Mouse (Mus musculus): ENCODE results near the gene Nfib. TPM values are rescaled to one million over a fixed set of nuclear protein-coding genes. Genes with fewer than 3 reads are reported as not detected.

Gene Nfib
- total RNA-seq, 2 experiments from 2014 or later: 83.2 to 103 TPM

DNA sequence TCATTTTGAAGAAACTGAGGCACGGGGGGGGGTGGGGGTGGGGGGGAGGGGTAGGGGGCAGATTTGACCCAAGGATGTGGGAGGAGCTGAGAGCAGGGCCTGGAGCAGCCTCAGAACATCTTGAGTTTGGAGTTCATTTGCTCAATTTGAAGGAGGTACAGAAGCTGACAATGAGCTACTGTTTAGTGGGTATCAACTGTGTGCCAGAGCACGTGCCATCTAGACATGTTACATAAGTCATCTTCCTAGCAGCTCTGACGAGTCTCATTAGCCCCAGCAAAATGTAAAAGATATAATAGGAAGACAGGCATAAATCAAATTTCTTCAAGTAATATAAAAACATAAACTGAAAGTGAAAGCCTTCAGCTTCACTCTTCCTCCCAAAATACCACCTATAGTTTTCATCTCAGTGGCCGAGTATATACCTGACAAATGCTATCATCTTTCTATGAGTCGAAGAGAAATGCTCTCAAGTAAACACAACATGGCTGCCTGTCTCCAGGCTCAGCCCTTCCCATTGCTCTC is 165.0 kb downstream of the Nfib start:
- DNase-seq: no peak

DNA sequence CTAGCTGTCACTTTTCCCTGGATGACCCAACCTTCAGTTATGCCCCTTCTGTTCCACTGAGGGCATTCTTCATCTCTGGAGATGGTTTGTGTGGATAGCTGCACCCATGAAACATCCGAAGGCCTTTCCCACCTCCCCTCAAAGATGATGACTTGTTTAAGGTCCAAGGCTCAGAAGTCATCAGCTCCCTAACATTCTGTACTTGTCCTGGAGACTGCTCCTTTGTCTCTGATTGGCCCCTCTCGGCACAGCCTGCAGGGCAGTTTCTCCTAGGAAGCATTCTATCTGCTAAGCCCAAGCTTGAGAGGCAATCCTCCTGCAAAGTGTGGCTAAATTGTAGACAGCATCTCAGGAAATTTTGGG is 165.5 kb downstream of the Nfib start:
- DNase-seq: no peak

DNA sequence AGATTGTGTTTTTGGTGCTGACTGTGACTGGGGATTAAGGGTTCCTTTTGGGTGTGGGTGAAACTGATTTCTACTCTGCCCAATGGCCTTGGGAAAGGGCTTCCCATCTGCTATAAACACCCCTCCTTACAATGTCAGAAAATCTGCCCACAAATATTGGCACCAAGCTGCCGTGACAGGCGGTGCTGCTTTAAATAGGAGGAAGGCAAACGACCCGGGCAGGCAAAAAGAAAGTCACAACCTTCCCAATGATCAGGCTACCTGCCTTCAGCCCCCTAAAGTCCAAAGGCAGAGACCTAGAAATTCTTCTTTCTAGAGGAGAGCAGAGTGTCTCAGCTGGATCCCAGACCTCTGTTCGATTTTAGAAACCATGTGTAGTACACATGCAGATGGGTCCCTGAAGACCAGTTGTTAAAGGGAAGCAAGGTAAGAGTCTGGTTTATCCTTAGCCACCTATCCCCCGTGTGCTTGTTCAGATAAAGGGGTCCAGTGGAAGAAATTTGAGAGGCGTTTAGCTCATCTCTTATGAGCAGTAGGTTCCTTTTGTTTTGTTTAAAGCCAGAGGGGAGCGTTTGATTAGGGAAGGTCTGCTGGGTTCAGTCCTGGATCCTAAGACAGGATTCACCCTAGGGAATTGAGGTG is 166.0 kb downstream of the Nfib start:
- no peak for DNase-seq

DNA sequence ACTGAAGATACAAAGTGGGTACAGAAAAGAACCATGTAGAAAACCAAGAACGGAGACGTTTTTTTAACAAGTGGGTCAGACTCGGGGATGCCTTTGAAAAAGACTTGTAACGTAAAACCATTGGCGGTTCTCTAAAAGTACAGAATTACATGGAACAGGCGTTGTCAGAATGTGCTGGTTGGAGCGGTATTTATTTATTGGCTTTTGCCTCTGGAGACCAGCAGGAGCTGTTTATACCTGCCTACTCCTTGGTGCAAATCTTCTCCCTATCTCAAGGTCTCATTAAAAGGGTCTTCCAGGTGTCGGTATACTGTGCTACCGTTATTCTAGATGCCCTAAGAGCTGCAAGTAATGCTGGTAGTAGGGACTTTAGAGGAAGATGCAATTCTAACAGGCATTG is 166.7 kb downstream of the Nfib start:
- no peak for DNase-seq

DNA sequence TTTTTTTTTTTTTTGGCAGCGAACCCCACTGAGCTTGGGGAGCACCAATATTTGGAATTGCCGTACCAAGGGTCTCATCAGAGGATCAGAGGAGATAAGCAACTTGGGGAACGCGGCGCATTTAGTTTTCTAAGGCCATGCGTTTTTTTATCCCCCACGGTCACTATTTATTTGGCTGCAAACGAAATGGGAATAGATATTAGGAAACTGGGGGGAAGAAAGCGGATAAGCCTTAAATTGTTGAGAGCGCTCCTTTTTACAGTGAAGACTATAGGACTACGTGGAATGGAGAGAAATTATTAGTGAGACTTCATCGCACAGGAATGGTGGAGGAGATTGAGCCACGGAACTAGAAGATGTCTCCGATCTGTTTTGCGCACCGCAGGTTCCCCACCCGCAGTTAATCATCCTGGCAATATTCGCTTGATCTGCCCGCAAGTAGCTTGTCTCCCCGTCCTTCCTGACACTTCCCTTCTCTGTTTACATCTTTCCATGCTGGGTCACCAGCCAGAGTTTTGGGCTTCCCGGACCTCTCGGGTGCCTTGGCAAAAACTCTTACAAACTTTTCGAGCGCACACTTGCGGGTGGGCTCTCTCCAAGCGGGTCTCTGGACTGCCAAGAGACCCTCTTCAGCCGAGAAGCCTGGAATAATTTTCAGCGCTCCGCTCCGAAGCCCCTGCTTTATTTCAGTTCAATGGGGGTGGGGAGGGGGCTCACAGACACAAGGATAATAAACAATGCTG is 167.3 kb downstream of the Nfib start:
- DNase-seq: no peak

DNA sequence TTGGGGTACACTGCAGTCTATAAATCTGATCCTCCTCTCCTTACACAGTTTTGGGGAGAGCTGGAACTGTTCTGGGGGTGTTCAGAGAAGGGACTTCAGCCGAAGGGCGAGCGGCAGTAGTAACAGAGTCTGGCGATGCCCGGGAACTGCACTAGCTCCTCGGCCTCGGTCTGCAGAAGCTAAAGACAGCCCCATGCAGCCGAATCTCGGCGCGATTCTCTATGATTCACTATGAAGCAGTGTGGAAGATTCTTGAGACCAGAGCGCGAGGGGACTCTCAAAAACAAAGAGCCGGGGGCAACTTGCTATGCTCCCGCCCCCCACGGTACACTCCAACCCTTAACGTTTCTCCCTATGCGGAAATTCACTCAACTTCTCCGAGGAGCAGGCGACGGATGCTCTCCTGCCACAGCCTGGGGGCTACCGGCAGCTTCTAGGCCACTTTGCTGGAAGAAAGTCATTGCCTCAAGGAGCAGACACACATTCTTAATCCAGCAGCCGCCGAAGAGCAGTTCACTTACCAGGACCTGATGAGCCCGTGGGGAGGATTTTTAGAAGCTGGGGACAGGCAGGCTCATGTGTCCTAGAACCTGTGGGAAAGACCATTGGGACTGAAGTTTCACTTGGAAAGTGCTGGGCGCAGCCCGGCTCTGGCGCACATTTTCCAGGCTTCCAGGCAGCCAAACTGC is 168.1 kb downstream of the Nfib start:
- peak; percentile 39 to 57 for DNase-seq

DNA sequence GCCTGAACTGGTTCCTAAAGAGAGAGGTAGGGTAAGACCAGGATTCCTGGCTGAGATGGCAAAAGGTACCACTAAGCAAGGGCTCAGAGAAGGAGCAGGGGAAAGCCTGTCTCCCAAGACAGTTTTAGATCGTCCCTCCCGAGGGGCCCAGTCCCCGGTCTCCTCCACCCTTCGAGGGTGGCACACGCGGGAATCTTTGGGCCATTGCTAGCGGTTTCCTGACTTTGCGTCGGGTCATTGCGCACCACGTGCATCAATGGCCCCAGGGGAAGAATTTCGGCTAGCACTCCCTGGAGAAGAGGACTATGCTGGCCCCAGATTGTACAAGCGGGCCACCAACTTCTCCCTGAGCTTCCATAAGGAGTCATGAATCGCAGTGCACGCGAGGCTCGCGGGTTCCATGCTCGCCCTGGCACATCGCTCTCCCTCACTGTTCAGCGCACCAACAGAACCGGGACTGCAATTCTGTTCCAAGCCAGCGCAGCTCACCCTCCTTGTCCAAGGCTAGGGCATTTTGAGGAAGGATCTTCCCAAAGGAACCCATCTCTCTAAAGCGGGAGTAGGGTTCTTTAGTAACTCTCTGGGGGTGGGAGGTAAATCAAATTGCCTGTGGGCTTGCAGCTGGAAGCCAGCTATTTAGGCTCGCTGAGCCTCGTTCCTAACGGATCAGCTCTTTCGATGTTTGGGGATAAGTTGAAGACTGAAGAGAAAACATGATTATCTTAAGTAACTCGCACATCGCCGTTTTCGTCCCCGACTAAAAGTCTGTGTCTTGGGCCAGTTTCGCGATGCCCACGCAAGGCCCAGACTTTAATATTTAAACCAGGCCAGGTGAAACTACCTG is 168.9 kb downstream of the Nfib start:
- DNase-seq: peak in 1 of 2 experiments; percentile 40

DNA sequence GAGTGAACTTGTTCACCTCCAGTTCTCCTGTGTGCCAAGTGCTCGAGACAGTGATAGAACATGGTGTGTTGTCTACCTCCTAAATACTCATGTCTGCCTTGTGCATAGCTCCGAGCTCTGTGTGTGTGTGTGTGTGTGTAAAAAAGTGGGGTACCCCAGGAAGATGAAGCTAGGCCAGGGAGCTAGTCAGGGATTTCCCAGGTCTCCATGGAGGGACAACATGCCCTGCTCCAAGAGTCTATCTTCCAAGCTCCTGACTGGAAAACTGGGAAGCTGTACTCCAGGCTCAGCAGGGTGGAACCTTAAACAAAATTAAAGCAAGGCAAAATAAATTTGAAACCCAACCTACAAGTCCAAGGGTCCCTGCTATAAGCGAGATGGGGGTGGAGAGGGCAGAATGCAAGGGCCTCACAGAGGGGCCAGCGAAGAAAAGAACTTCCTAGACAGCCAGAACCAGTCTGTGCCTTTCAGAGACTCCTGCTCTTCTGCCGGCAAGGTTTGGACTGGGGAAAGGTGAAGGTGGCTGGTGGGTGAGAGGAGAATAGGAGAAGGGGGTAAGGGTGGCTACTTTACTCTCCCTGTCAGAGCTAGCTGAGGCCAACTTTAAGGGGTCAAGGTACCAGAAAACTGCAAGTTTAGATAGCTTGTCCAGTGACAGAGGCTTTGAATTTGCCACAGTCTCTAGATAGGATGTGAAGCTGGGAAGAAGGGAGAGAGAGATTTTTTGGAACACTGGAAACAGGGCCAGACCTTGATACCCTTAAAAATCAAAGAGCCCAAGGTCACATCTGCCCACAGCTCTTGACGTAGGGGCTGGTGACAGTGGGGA is 169.7 kb downstream of the Nfib start:
- no peak for DNase-seq

DNA sequence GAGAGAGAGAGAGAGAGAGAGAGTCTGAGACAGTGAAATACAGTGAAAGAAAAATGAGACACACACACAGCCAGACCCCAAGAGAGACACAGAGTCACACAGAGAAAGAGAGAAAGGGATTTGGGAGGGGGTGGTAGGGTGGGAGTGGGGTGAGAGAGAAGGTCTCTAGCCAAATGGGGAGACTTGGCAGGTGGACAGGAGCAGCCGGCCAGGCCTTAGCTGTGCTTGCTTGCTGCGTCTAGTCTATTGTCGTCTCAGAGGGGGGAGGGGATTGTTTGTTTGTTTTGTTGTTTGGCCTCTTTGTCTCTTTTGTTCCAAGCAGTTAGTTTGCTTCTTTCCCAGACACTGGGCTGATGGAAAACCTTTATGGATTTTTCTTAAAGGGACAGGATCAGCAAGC is 172.3 kb downstream of the Nfib start:
- DNase-seq: no peak

DNA sequence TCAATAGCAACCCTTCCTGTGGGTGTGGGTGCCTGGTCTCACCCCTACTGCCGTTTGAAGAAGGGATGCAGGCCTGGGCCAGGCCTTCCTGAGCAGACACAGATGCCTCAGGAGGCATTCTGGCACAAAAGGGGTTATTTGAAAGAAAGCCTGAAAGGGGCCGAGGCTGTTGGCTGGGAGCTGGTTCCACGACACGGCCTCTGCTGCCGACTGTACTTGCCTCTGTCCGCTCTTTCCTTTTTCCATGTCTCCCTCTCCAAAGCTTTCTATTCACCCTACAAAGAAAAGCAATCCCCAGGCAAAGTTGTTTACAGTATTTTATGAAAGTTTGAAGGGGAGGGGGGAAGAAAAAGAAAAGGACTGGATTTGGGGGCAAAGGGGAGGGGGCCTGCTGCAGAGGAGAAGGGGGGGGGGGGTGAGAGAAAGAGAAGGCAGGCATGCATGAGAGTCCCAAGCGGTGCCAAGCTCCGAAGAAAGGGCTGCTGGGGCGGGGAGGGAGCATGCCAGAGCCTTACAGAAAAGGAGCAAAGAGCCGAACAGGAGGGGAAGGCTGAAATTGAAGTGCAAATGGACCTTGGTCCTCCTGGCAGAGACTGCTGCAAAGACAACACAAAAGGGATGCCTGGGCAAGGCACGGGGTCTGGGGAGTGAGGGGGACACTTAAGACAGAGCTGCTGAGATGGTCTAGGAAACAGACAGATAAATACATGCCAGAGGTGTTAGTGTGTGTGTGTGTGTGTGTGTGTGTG is 172.9 kb downstream of the Nfib start:
- peak in 1 of 2 experiments; percentile 25 for DNase-seq

DNA sequence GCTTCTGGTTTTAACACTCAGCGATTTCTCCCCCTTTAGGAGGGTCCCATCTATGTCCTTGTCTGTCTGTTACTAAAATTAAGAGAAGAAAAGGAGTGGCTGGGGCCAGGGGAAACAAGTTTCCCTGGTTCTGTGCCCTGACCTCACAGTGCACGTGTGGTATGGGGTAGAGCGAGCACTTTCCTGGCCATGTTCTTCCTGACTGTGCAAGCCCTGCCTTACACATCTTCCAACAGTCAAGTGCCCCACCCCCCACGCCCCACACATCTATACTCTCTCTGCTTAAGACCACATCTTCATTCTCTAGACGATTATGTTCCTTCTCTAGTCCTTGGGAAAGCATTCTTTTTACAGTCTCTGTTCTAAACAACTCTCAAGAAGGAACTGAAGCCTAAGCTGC is 173.6 kb downstream of the Nfib start:
- no peak for DNase-seq

DNA sequence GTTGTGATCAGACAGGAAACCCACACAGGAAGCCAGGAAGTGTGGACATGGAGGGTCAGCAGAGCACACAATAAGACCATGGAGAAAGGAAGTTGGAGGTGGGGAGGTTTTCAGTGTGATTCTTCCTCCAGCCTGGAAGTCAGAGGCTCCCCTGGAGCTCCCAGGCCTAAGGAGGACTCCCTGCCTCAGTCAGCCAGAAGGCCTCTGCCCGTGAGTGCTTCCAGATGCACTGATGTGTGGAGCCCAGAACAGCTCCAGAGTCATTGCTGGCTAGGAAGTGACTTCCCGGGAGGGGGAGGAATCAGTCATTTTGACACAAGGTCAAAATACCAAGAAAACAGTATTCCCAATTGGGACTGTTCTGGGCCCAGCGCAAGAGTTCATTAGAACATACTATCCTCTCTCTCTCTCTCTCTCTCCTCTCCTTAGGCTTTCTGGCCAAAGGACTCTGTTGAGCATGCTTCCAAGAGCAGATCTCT is 174.6 kb downstream of the Nfib start:
- DNase-seq: peak in 1 of 2 experiments; percentile 44

DNA sequence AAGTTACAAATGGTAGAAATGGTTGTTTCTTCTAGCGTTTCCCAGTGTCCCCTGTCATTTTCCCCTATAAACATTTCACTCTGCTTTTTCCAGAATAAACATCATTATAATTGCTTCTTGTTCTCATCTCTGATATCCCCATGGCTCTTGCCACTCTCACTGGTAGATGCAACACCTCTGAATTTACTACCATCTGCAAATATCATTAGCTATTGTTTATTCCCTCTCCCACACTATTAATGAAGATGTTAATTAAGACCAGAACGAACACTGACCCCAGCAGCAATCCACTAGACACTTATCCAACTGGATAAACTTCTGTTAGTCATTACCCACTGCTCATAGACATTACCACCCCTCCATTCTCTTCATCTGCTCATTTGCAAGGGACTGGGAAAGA is 176.6 kb downstream of the Nfib start:
- DNase-seq: no peak

DNA sequence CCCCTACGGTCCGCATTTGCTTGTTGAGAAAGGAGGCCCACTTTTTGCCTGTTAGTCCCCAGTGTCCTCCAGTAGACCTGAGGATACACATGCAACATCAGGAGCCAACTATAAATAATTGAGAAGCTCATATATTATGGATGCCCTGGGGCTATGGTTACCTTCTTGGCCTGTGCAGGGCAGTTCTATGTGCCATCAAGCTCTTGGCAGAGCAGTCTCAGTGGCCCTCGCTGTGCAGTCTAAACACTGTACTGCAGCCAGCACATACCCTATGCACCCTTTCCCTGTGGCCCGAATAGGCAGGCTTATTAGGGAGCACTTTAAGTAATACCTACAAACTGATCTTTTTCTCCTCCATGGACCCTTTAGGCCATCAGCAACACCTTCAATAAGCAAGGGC is 185.6 kb downstream of the Nfib start:
- no peak for DNase-seq

DNA sequence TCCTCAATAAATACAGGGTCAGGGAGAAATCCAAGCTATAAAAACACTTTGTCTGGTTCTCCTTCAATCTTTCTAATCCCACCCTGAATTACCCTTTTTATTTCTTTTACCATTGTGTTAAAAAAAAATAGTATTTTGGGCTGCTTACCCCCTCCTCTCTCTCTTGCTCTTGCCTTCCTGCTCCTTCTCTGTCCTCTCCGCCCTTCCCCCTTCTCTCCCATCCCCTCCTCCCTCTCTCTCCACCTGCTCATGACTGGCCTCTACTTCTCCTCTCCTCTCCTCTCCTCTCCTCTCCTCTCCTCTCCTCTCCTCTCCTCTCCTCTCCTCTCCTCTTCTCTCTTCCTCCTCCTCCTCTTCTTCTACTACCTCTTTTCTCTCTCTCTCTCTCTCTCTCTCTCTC is 187.4 kb downstream of the Nfib start:
- no peak for DNase-seq

DNA sequence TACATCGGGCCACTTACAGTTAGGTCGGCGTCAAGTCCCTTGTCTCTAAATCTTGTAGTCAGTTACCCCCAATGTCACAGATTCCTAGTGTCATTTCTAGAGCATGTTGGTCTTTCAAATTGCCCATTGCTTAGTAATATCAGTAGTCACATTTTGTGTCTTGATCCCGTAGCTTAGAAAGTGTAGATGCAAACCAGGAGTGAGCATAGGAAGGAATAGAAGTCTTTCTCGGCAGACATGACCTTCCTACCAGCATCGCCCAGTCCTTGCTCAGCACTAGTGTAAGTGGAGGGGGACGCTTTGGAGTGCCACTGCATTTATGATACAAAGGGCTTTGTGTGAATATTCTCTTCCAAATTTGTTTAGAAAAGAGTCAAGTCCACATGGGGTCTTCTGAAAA is 188.2 kb downstream of the Nfib start:
- no peak for DNase-seq

DNA sequence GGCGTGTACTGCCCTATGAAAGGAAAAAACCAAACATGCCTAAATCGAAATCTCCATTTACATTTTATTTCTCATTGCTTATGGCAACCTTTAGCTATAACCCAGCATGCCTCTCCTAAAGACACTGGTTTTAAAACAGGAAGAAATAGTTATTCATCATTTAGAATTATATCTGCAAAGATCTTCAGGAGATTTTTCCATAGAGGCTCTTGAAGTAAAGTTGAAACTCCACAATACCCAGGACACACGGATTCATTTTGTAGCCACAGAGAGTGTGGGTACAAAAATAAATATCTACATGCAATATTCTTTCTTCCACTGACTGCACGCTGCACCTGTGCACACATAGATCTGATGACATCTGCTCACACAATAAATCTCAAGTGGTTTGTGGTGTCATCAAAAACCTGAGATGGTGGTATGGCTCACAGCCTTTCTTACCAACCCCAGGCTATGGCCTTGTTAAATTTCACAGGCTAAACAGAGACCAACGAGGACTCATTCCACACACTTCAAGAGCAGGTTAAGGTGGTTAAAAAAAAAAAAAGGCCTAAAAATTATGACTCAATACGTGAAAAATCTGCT is 189.2 kb downstream of the Nfib start:
- no peak for DNase-seq

DNA sequence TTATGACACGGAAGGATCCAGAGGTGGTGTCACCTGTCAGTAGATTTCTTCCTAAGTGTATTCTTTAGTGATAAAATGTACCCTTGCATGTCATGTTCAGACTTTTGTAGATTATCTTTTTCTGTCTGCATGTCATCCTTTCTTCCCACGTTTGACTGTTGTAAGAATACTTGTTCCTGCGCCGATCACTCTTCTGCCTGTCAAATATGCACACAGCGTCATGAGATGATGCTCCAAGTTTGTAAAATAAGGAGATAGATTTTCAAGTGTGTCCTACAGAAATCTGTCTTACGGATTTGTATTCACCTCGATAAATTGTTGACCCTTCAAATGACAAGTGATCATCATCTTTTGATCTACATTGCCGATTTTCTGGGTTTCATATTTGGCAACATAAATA is 190.6 kb downstream of the Nfib start:
- no peak for DNase-seq

DNA sequence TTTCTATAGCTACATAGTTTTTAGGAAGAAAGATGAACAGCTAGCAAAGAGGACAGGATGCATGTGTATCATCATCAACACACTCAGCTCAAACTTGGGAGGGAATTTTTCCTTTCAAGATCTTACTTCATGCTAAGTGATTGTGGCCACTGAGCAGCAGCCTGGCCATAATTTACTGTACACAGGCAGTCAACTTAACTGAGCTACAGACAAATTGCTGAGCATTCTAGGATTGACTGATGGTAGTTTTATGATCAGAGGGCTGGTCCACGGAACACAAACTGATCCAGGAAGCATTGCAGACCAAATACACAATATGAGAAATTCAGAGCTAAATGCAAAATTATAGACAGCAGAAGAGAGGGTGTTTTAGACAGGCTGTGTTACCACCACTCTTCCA is 191.2 kb downstream of the Nfib start:
- no peak for DNase-seq

DNA sequence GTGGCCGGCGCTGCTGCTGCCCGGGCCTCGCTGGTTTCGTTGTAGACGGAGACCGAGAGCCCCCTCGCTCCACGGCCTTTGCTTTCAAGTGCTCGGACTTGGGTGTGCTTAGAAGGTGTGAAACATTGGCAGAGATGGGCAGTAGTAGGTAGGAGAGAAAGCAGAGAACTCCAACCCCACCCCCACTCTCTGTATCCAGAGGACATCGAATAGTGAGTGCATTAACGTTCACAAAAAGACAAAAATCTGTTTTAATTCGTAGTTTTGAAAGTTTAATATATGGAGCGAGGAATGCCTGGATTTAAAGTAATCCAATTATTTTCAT is 192.2 kb downstream of the Nfib start:
- DNase-seq: no peak
